Mouse (Mus musculus) heart, adult 2 months (tissue): Measurements from ENCODE around the gene Gprin2.

Experiments used
- CTCF ChIP-seq: fragments of 200-600 bp; IDR thresholded peaks from 2 replicates; pipeline ENCODE4 v1.8.1; 2022; ENCODE audit warnings: antibody characterized with exemption, mild to moderate bottlenecking, moderate library complexity
- EP300 ChIP-seq: fragments of 200-500 bp; IDR thresholded peaks from 2 replicates; pipeline ENCODE4 v1.6.1; 2011; ENCODE audit warnings: low read depth, low read length, control low read depth; ENCODE audit not compliant: insufficient read depth

DNA sequence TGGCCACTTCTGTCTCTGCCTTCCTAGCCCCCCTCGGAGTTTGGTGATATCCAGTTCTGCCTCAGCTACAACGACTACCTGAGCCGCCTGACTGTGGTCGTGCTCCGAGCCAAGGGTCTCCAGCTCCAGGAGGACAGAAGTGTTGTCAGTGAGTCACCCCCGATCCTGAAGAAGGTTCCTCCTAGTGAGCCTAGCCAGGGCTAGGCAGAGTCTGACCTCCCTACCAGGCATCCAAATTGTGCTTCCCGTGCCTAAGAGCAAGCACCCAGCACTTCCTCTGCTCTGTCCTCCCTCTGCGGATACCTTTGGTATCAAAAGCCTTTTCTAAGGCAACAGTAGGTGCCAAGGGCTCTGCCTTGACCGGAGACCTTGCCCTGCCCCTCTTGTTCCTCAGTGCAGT lies 24.5 kb upstream of the Gprin2 start:
- TF ChIP-seq CTCF (no peak), EP300 (no peak)
